Mouse (Mus musculus) G1E (cell line): Measurements from ENCODE around the gene Pip5k1c.

Experiments used
- CTCF ChIP-seq: IDR thresholded peaks from 2 replicates; pipeline ENCODE4 v1.5.1; 2012; ENCODE audit warnings: low read depth, low read length, inconsistent platforms, mixed read lengths
- GATA1 ChIP-seq: IDR thresholded peaks from 2 replicates; pipeline ENCODE4 v1.6.1; 2012; ENCODE audit warnings: borderline replicate concordance, low read length, inconsistent platforms, mixed read lengths
- TAL1 ChIP-seq: conservative IDR thresholded peaks from 2 replicates; pipeline ENCODE4 v1.6.1; 2012; ENCODE audit warnings: low read depth, low read length, inconsistent platforms, mixed read lengths

- TF ChIP-seq CTCF, result no peak
- no peak for TF ChIP-seq GATA1
- TF ChIP-seq TAL1, result no peak
These were observed 37.9 kb upstream of the Pip5k1c start for GRCm38 (mm10) chr10:81254886-81255285.
